Mouse (Mus musculus) c-Kit-negative CD71-positive TER-119-positive erythroid progenitor cells, embryonic 14.5 days (primary cell): Measurements from ENCODE around the gene Dapl1.

Experiments
- DNase-seq: peaks from one replicate; pipeline ENCODE4 v3.0.0-alpha.2; 2013; ENCODE audit warnings: low read depth, low spot score

The Dapl1 gene

DNA sequence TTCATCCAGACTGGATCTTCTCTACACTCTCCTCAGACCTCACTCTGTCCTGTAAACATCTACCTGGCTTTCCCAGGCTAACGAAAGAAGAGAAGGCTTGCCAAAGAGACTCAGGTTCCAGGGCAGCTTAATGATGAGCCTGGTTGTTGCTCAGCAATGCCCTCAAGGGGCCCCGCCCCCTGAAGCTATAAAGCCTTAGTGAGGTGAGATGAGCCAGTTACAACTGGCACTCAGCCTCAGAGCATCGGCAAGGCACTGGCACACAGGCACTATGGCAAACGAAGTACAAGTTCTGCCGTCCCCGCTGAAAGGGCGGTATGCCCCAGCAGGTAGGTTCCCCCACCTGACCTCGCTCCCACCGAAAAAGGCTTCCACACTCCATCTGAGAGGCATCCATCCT is at the start of gene Dapl1:
TSS of gene Dapl1 (plus strand) at position 216 of the 400 bp plus-strand sequence.
- DNase-seq, result no peak

DNA sequence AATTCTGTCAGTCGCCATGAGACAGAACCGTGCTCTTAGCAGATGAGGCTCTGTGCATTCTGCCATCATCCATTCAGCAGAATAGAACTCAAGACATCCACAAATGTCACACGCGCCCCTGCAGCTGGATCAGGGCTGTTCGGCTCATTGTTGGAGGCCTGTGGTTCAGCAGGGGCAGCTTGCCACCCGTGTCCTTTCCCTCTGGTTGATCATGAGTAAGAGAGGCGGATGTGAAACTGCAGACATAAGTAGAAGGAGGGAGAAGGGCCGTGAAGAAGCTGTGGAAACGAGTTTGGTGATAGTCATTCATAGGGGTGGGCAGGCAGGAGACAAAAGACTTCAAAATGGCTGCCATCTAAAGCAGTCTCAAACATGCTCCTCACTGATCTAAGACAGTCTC is 49.6 kb upstream of the Dapl1 start:
- no peak for DNase-seq

GRCm38 (mm10) chr2:59437684-59438393 is 46.6 kb upstream of the Dapl1 start:
- DNase-seq, result no peak

DNA sequence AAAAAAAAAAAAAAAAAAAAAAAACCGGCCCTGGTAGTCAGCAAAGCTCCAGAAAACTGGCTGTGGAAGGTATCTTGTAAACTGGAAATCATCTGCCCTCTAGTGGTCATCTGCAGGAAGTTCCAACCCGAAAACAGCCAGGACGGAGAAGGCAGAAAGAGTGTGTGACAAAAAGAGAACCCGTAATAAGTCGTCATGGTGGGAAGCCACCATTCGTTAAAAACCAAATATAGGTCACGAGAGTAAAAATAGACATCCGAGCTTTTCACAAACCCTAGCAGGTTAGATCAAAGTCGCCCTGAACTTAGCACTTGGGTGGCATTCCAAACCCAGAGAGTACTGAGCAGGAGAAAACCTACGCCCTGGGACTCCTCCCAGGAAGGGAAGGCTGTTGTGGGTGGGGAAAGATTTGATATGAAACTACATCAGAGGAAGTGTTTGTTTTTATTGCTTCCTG is 45.9 kb upstream of the Dapl1 start:
- DNase-seq, result no peak

GRCm38 (mm10) chr2:59439824-59440223 is 44.6 kb upstream of the Dapl1 start:
- no peak for DNase-seq

DNA sequence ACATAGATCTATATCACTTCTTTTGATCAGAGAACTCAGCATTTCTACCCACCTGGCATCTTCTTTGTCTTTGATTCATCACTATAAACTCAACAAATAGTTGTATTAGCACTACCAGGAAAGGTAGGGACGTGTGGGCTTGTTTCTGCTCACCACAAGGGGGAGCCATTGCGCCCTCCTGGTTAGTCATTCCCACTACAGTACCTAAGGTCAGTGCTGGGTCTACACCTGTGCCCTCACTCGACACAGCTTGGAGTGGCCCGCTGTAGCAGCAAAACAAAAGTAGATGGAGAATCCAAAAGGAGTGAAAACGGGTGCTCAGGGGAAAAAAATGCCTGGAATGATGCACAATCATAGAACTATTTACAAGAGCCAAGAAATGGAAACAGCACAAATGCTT is 44.0 kb upstream of the Dapl1 start:
- DNase-seq, result no peak

DNA sequence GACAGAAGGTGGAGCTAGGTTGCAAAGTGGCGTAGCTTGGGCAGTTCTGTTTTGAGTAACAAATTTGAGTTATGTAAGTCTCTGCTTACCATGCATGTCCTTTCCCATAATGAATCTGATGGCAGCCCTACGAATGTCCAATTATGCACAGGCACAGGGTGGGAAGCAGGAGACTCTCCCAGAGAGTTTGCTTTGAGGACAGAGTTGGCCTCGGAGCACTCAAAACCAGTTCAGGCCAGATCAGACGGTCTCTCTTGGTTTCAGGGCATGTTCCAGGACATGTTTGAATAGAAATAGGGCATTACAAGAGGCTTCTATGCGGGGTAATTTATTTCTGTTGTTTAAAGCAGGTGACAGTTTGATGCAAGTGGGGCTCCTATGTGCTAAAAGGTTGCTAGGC is 42.8 kb upstream of the Dapl1 start:
- DNase-seq, result no peak

GRCm38 (mm10) chr2:59446671-59447070 is 37.8 kb upstream of the Dapl1 start:
- no peak for DNase-seq

- DNase-seq, result no peak
These were observed 36.7 kb upstream of the Dapl1 start for GRCm38 (mm10) chr2:59447712-59448111.

GRCm38 (mm10) chr2:59448516-59448915 is 35.9 kb upstream of the Dapl1 start:
- no peak for DNase-seq

DNA sequence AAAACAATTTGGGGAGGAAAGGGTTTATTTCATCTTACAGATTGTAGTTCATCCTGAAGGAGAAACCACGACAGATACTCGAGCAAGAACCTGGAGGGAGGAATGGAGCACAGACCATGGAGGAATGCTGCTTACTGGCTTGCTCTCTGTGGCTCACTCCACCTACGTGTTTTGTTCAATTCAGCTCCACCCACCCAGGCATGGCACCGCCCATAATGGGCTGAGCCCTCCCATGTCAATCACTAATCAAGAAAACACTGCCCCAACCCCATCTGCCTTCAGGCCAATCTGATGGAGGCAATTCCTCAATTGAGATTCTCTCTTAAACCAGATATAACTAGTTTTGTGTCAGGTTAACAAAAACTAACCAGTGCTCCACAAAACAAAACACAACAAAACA is 35.5 kb upstream of the Dapl1 start:
- no peak for DNase-seq

DNA sequence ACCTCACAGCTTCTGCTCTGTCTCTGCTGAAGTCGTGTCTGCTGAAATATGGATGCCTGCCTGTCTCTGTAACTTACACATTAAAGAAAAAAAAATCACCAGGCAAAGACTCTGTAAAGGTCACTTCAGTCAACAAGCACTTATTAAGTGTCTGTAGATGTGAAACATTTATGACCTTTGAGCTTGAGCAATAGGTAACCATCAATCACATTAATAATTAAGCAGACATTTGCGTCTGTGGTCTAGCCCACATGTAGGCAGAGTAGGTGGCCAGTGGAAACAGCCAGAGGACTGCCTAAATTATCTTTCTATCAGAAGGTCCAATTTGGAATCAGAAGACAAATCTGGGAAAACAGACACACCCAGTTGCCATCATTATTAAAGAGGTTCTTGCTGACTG is 32.8 kb upstream of the Dapl1 start:
- no peak for DNase-seq

- DNase-seq, result no peak
These were observed 32.4 kb upstream of the Dapl1 start for GRCm38 (mm10) chr2:59452102-59452501.

GRCm38 (mm10) chr2:59462086-59462485 is 22.4 kb upstream of the Dapl1 start:
- DNase-seq, result no peak

DNA sequence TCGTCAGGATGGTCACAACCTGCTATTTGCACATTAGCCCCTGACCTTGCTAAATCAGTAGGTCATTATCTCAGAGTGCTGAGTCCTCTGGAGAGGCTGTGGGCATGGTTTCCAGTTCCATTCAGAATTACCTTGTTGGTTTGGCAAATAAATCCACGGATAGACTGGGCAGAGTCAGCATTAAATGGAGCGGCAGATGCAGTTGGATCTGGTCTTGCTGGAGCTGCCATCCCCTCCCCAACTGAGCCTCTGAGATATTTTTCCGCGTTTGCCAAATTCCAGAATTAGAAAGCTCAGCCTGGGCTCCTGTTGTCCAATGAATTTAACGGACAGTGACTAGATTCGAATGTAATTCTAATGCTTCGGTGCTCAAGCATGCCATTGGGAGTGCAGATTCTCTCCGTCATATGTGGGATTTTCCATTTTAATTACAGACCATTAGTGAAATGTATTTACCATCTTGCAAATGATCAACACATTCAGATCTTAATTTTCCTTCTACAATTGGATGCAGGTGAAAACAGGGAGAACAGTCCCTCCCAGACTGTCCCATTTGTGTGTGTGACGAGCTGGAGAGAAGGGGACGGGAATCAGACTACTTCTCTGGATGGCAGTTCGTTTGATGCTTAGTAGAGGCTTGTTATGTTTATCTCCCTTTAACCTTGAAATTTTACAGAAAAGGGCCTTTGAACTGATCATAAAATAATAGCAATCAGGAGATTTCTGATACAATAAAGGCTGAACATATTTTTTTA is 20.8 kb upstream of the Dapl1 start:
- DNase-seq, result no peak

GRCm38 (mm10) chr2:59465671-59466070 is 18.8 kb upstream of the Dapl1 start:
- no peak for DNase-seq

- DNase-seq, result no peak
These were observed 18.1 kb upstream of the Dapl1 start for GRCm38 (mm10) chr2:59466358-59466757.

DNA sequence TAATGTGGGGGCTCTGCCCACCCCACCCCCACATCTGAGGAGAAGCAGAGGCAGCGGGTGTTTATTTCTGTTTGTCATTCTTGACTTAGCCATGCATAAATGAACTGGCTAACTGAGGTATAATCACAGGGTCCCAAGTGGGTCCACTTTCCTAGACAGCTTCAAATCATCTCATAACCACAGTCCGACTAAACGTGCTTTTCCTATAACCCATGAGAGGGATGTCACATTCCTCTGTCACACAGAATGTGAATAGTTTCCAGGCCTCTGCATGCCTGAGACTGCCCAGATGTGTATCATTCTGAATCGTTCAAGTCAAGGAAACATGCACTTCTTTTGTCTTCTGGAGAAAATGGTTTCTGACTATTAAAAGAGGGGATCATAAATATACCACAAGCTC is 17.4 kb upstream of the Dapl1 start:
- DNase-seq, result no peak

- no peak for DNase-seq
These were observed 16.5 kb upstream of the Dapl1 start for GRCm38 (mm10) chr2:59467976-59468375.

DNA sequence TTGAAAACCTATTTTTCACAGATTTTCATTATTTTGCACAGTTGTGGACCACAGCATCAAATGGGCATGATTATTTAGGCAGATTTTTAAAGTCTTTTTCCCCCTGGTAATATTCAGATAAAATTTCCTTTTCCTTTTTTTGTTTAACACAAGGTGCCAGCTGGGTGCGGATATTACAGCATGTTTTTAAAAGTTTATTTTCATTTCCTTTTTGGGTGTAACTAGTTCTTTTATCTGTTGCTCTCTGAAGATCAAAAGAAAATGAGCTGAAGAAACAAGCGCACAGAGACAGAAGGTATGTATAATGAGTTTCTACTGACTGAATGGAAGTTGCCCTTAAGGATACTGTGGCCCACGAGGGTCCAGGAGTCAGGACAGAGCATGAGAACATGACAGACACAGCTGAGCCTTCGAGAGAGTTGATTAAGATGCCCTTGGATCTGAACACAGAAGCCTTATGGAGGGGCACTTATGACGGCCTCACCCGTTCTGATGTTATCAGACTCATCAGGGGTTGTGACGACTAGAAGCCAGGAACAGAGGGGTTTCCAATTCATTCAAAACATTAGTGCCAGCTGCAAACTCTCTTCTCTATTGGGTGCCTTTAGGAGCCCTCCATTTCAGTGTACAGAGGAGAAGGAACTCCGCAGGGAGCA is 14.7 kb upstream of the Dapl1 start:
- DNase-seq, result no peak

DNA sequence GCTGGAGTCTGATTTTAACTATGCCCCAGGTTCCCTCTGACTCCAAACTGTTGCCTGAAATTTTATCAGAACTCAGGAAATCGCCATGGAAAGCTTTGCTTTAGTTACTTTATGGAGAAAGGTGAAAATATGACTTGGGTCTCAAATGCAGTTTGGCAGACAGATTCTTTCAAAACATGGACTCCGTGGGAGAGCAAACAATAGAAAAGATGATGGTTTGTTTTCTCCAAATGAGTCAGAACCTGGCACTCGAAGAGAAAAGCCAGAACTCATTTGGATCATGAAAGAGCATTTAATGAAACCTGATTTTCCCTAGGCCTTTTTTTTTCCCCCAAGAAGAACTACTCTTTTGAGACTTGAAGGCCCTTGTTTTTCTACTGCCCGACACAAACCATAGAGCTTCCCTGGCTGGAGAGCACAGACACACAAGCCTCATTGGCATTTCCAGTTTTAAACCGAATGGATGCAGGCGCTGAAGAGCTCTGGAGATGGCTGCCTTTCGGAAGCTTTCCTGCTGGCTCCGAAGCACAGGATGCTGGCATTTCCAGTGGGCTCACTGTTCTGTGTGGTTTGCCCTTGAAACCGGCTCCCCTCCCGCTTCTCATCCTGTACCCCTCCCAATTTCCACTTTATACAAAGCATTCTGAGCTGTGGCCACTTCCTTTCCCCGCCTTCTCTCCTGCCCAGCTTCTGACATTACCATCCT is 14.0 kb upstream of the Dapl1 start:
- DNase-seq, result no peak
